Mouse (Mus musculus): ENCODE data around the gene Cela3a. TPM values are rescaled to one million over a fixed set of nuclear protein-coding genes. Genes with fewer than 3 reads are reported as not detected.

Cela3a gene
- polyA plus RNA-seq, 1 experiment from 2014 or later = not detected

DNA sequence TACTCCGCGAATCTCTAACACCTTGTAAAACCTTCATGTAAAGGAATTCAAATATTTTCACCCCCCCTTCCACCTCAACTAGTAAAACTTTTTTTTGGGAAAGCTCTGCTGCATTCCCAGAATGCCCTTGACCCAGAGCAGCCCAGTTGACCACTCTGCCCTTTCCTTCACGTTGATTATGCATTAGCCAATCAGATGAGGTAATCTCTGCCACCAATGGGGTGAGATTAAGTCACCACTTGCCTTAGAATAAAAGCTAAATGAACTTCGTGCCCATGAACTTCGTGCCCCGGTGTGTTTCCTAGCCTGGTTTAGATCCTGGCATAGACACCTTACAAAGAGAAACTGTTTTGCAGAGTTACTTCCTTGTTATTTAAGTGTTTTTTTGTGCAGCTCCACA is 20.6 kb downstream of the Cela3a start:
- Histone ChIP-seq H3K27me3 (ENCODE audit: control insufficient read depth, insufficient read depth, low read length) (no peaks in the 10 kb centered on the region), H3K36me3 (ENCODE audit: control insufficient read depth, insufficient read depth, low read length) (no peaks in the 10 kb centered on the region), H3K9ac (ENCODE audit: low read length) (peak overlapping the region; percentile 85), H3K27ac (replicated peaks in 1 of 2; ENCODE audit: control insufficient read depth in 1 of 2, insufficient read depth in 1 of 2, low read depth in 2 of 2, low read length in 2 of 2) (peak overlapping the region in 1 of 2 experiments; percentile 92; a peak in 2 of 4 replicates), H3K4me3 (ENCODE audit: control insufficient read depth in 1 of 2, insufficient read depth in 1 of 2, low read depth in 1 of 2, low read length in 2 of 2) (peak overlapping the region; percentile 71 to 90), H3K4me2 (ENCODE audit: low read length) (peak overlapping the region; percentile 90), H3K4me1 (ENCODE audit: control insufficient read depth in 2 of 2, insufficient read depth in 2 of 2, low read length in 2 of 2) (peaks cover 2 to 6% of the 10 kb centered on the region in 2 experiments; a peak in 3 of 4 replicates), H3K9me3 (ENCODE audit: control insufficient read depth, low read length) (0 out of 2 replicates have a peak, but pooled peaks cover 3% of the 10 kb centered on the region)
- no peak for ATAC-seq (ENCODE audit: insufficient number of reproducible peaks, insufficient read depth, low FRiP score, low read depth)
- WGBS = 50% methylated on average over 6 of the region's 6 CpGs

DNA sequence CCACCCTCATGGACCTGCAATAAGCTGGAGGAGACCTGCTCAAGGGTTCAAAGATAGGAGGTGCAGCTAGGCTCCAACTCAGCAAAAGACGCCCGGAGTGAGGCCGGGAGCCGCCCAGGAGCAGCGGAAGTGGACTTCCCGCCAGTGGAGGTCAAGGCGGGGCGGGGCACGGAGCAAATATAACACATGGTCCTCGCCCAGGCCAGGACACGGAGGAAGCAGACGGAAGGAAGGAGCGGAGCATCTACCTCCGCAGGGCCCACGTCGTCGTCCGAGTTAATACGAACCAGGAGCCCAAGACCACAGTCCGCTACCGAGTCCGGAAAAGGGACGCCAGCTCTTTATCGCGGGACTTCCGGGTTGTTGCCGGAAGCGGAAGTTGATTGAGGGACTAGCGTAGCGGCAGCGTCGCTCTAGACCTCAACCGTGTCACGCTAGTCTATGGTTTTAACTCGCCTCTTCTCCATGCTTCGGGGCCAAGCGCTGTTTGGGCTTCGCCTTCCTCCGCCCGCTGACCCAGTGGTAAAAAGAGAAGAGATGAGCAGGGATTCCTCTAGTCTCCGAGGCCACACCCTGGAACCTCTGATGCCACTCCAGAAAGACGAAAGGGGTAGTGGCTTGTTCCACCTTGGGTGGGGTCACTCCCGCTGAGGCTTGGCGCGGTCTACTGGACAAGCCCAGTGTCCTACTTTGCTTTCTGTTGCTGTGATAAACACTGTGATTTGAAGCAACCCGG is 21.4 kb downstream of the Cela3a start:
- ATAC-seq (ENCODE audit: insufficient number of reproducible peaks, insufficient read depth, low FRiP score, low read depth) = peak; percentile 86
- H3K4me1 ChIP-seq (ENCODE audit: control insufficient read depth in 2 of 2, insufficient read depth in 2 of 2, low read length in 2 of 2) = peaks cover 2 to 6% of the 10 kb centered on the region in 2 experiments; a peak in 3 of 4 replicates
- peak overlapping the region; percentile 92 to 96 for H3K27ac ChIP-seq (replicated peaks in 1 of 2; ENCODE audit: control insufficient read depth in 1 of 2, insufficient read depth in 1 of 2, low read depth in 2 of 2, low read length in 2 of 2)
- no peaks in the 10 kb centered on the region for H3K36me3 ChIP-seq (ENCODE audit: control insufficient read depth, insufficient read depth, low read length)
- peak overlapping the region; percentile 90 for H3K4me2 ChIP-seq (ENCODE audit: low read length)
- H3K4me3 ChIP-seq (ENCODE audit: control insufficient read depth in 1 of 2, insufficient read depth in 1 of 2, low read depth in 1 of 2, low read length in 2 of 2) = peak overlapping the region; percentile 71 to 90
- peak overlapping the region; percentile 85 for H3K9ac ChIP-seq (ENCODE audit: low read length)
- WGBS = 2% methylated on average over 46 of the region's 46 CpGs
- H3K9me3 ChIP-seq (ENCODE audit: control insufficient read depth, low read length) = 0 out of 2 replicates have a peak, but pooled peaks cover 3% of the 10 kb centered on the region
- H3K27me3 ChIP-seq (ENCODE audit: control insufficient read depth, insufficient read depth, low read length) = no peaks in the 10 kb centered on the region

DNA sequence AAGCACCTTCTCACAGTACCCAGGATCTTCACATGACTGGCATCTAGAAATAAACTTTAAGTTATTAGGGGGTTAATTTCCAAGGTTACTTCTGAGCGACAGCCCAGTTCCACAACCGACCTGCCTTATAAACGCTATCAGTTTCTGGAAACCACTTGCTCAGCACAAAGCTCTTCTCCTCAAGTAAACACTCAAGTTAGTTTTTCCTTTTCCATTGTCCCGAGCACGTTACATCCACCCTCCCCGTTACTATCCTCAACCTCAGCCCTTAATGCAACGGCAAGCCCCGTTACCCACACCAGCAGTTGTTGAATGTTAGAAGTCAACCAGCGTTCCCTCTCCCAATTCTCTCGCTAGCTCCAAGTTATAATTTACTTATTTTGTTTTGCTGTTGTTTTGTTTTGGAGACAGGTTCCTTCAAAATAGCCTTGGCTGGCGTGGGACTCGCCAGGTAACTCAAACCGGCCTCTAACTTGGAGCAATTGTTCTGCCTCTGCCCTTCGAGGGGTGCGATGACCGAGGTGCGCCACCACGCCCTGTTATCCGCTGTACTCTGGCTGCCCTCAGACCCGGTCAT is 22.0 kb downstream of the Cela3a start:
- peak overlapping the region; percentile 85 for H3K9ac ChIP-seq (ENCODE audit: low read length)
- 0 out of 2 replicates have a peak, but pooled peaks cover 3% of the 10 kb centered on the region for H3K9me3 ChIP-seq (ENCODE audit: control insufficient read depth, low read length)
- peak overlapping the region; percentile 90 for H3K4me2 ChIP-seq (ENCODE audit: low read length)
- ATAC-seq (ENCODE audit: insufficient number of reproducible peaks, insufficient read depth, low FRiP score, low read depth) = no peak
- H3K27ac ChIP-seq (replicated peaks in 1 of 2; ENCODE audit: control insufficient read depth in 1 of 2, insufficient read depth in 1 of 2, low read depth in 2 of 2, low read length in 2 of 2) = peak overlapping the region; percentile 92 to 96
- WGBS = under 1% methylated on average over 20 of the region's 20 CpGs
- no peaks in the 10 kb centered on the region for H3K36me3 ChIP-seq (ENCODE audit: control insufficient read depth, insufficient read depth, low read length)
- H3K4me1 ChIP-seq (ENCODE audit: control insufficient read depth in 2 of 2, insufficient read depth in 2 of 2, low read length in 2 of 2) = peaks cover 2 to 6% of the 10 kb centered on the region in 2 experiments; a peak in 3 of 4 replicates
- no peaks in the 10 kb centered on the region for H3K27me3 ChIP-seq (ENCODE audit: control insufficient read depth, insufficient read depth, low read length)
- peak overlapping the region; percentile 71 to 90 for H3K4me3 ChIP-seq (ENCODE audit: control insufficient read depth in 1 of 2, insufficient read depth in 1 of 2, low read depth in 1 of 2, low read length in 2 of 2)

DNA sequence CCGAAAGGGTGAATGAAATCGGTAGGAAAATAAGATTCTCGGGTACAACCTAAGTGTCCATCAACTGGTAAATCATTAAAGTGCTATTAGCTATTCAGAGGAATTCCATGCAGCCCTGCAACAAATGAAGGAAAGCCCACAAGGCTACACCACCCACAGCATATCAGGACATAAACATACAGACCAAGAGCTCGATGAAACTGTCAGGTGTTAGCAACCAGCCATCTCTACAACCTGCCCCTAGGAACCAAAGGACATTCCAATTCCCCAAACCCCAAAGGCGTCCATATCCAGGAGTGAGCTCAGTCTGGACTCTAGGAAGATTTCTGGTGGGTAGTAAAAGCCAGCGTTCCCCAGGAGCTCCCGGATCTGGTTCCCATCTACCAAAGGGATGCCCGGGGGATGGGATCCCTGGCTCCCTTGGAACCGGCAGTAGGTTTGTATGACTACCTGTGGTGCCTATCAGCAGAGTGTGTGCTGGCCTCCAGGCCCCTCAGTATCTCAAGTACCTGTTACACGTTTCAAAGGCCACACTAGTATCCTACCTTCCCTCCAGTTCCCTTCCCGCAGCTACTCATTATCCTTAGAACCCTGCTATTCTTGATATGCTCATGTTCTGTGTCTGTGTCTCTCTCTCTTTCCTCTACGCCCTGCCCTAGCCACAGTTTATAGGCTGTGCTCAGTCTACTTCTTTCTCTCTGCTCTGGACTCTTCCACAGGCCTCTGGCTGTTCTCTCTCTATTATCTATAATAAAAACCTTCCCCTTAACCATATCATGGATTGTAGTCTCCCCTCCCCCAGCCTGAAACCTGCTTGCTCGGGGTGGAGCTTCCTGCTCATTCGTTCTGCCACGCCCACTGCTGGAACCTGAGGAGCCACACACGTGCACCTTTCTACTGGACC is 28.6 kb downstream of the Cela3a start:
- 37% methylated on average over 13 of the region's 16 CpGs for WGBS
- no peak for ATAC-seq (ENCODE audit: insufficient number of reproducible peaks, insufficient read depth, low FRiP score, low read depth)
- Histone ChIP-seq H3K9me3 (ENCODE audit: control insufficient read depth, low read length) (no peaks in the 10 kb centered on the region), H3K27me3 (ENCODE audit: control insufficient read depth, insufficient read depth, low read length) (no peaks in the 10 kb centered on the region), H3K36me3 (ENCODE audit: control insufficient read depth, insufficient read depth, low read length) (no peaks in the 10 kb centered on the region), H3K27ac (replicated peaks in 1 of 2; ENCODE audit: control insufficient read depth in 1 of 2, insufficient read depth in 1 of 2, low read depth in 2 of 2, low read length in 2 of 2) (no peak overlapping the region), H3K4me1 (ENCODE audit: control insufficient read depth in 2 of 2, insufficient read depth in 2 of 2, low read length in 2 of 2) (peaks cover 2 to 8% of the 10 kb centered on the region in 2 experiments), H3K9ac (ENCODE audit: low read length) (peak overlapping the region; percentile 34; the same call in 1 of the 2 replicates), H3K4me3 (ENCODE audit: control insufficient read depth in 1 of 2, insufficient read depth in 1 of 2, low read depth in 1 of 2, low read length in 2 of 2) (no peak overlapping the region), H3K4me2 (ENCODE audit: low read length) (peak overlapping the region; percentile 56)

DNA sequence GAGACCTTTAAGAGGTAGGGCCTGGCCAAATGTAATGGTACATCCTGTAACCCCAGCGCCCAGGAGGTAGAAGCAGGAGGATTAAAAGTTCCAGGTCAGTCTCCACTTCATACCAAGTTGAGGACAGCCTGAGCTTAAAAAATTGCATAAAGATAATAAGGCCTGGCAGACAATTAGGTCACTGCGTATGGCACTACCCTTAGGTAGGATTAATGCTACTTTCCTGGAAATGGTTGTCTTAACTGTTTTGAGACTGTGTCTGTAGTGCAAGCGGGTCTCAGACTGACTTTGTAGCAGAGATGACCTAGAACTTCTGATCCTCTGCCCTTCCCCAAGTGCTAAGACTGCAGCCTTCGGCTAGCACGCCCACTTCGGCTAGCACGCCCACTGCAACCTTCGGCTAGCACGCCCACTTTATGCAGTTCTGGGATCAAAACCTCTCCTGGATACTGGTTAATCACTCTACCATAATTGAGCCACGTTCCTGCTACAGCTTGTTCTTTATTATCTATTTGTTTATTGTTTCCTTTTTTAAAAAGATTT is 29.8 kb downstream of the Cela3a start:
- Histone ChIP-seq H3K27me3 (ENCODE audit: control insufficient read depth, insufficient read depth, low read length) (no peaks in the 10 kb centered on the region), H3K4me3 (ENCODE audit: control insufficient read depth in 1 of 2, insufficient read depth in 1 of 2, low read depth in 1 of 2, low read length in 2 of 2) (no peak overlapping the region), H3K36me3 (ENCODE audit: control insufficient read depth, insufficient read depth, low read length) (no peaks in the 10 kb centered on the region), H3K4me1 (ENCODE audit: control insufficient read depth in 2 of 2, insufficient read depth in 2 of 2, low read length in 2 of 2) (peaks cover 4 to 18% of the 10 kb centered on the region in 2 experiments), H3K27ac (replicated peaks in 1 of 2; ENCODE audit: control insufficient read depth in 1 of 2, insufficient read depth in 1 of 2, low read depth in 2 of 2, low read length in 2 of 2) (no peak overlapping the region), H3K9me3 (ENCODE audit: control insufficient read depth, low read length) (no peaks in the 10 kb centered on the region), H3K4me2 (ENCODE audit: low read length) (no peak overlapping the region), H3K9ac (ENCODE audit: low read length) (no peak overlapping the region)
- no peak for ATAC-seq (ENCODE audit: insufficient number of reproducible peaks, insufficient read depth, low FRiP score, low read depth)
- WGBS = 87% methylated on average over 10 of the region's 10 CpGs

DNA sequence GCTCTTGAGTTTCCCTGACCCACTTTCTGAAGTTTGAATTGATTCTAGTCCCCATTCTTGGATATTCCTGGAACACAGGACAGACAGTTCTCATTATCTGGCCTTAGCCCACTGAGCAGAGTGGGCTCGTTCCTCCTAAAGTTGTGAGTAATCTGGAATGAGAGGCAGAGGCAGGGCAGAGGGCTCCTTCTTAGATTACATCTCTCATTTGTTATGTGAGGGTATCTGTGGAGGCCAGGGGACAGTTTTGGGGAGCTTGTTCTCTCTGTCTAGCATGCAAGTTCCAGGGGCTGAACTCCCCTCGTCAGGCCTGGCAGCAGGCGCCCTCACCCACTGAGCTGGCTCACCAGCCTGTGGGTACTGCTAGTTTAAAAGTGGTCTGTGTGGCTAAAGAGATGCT is 30.5 kb downstream of the Cela3a start:
- Histone ChIP-seq H3K9ac (ENCODE audit: low read length) (no peak overlapping the region), H3K4me3 (ENCODE audit: control insufficient read depth in 1 of 2, insufficient read depth in 1 of 2, low read depth in 1 of 2, low read length in 2 of 2) (no peak overlapping the region), H3K9me3 (ENCODE audit: control insufficient read depth, low read length) (no peaks in the 10 kb centered on the region), H3K4me1 (ENCODE audit: control insufficient read depth in 2 of 2, insufficient read depth in 2 of 2, low read length in 2 of 2) (peaks cover 4 to 18% of the 10 kb centered on the region in 2 experiments), H3K4me2 (ENCODE audit: low read length) (no peak overlapping the region), H3K36me3 (ENCODE audit: control insufficient read depth, insufficient read depth, low read length) (no peaks in the 10 kb centered on the region), H3K27ac (replicated peaks in 1 of 2; ENCODE audit: control insufficient read depth in 1 of 2, insufficient read depth in 1 of 2, low read depth in 2 of 2, low read length in 2 of 2) (no peak overlapping the region), H3K27me3 (ENCODE audit: control insufficient read depth, insufficient read depth, low read length) (no peaks in the 10 kb centered on the region)
- WGBS = 85% methylated on average over 3 of the region's 3 CpGs
- no peak for ATAC-seq (ENCODE audit: insufficient number of reproducible peaks, insufficient read depth, low FRiP score, low read depth)

Data from heart, embryonic 14.5 days (tissue).